ENCODE assay signal across 8 mouse cellular contexts in genomic region chr5:145231893-145232411, GRCm38 (mm10). TPM values are rescaled to one million over a fixed set of nuclear protein-coding genes. Genes with fewer than 3 reads are reported as not detected.
DNase-seq lines count a peak whose midpoint lies in the region; ATAC-seq and TF ChIP-seq lines count a peak whose summit lies in the region.

No protein-coding gene starts in this region.

- ATAC-seq in forebrain, embryonic 12.5 days (ENCODE audit: low FRiP score) = peak; percentile 71
- ATAC-seq in liver, embryonic 16.5 days (ENCODE audit: low read depth) = peak; percentile 49

- peak overlapping the region; percentile 98 for H3K9ac ChIP-seq in forebrain, embryonic 12.5 days
- peak overlapping the region; percentile 97 for H3K9ac ChIP-seq in liver, embryonic 16.5 days (ENCODE audit: low read depth, low read length)

- H3K9me3 ChIP-seq in forebrain, embryonic 12.5 days = no peaks in the 10 kb centered on the region
- no peaks in the 10 kb centered on the region for H3K9me3 ChIP-seq in liver, embryonic 16.5 days (replicated peaks; ENCODE audit: control insufficient read depth, low read length)

- no peak for TF ChIP-seq CTCF in bone marrow macrophage, adult 2 months (IDR thresholded peaks at IDR 0.05; ENCODE audit: low read depth, low read length)

- peak overlapping the region; percentile 68 for H3K4me3 ChIP-seq in bone marrow macrophage, adult 2 months (ENCODE audit: insufficient read depth, low read length)
- peak overlapping the region; percentile 99 for H3K4me3 ChIP-seq in forebrain, embryonic 12.5 days (replicated peaks)
- H3K4me3 ChIP-seq in liver, embryonic 16.5 days (ENCODE audit: low read depth, low read length) = peak overlapping the region; percentile 97

- H3K4me2 ChIP-seq in forebrain, embryonic 12.5 days = peak overlapping the region; percentile 73
- H3K4me2 ChIP-seq in liver, embryonic 16.5 days (ENCODE audit: low read depth, low read length) = peak overlapping the region; percentile 84

- peak overlapping the region; percentile 66 for H3K27ac ChIP-seq in bone marrow macrophage, adult 2 months (ENCODE audit: insufficient read depth, low read depth, low read length)
- H3K27ac ChIP-seq in forebrain, embryonic 12.5 days = peak overlapping the region; percentile 85
- peak overlapping the region; percentile 98 for H3K27ac ChIP-seq in liver, embryonic 16.5 days (ENCODE audit: low read length)

- intact Hi-C loops in left cerebral cortex, postnatal 10 days (cut with DNase I) = no loop called here

- peaks cover 33% of the 10 kb centered on the region for H3K36me3 ChIP-seq in forebrain, embryonic 12.5 days (replicated peaks)
- peaks cover 26% of the 10 kb centered on the region for H3K36me3 ChIP-seq in liver, embryonic 16.5 days (ENCODE audit: control insufficient read depth, insufficient read depth)

- H3K27me3 ChIP-seq in forebrain, embryonic 12.5 days = 0 out of 2 replicates have a peak, but pooled peaks cover 3% of the 10 kb centered on the region
- no peaks in the 10 kb centered on the region for H3K27me3 ChIP-seq in liver, embryonic 16.5 days (ENCODE audit: control insufficient read depth, insufficient read depth, low read depth, low read length)

- WGBS in forebrain, embryonic 12.5 days = 0% methylated on average over 36 of the region's 49 CpGs
- under 1% methylated on average over 49 of the region's 49 CpGs for WGBS in liver, embryonic 16.5 days (ENCODE audit: insufficient replicate concordance)

- TF ChIP-seq POLR2A in bone marrow macrophage, adult 2 months (IDR thresholded peaks at IDR 0.05; ENCODE audit: borderline replicate concordance, low read depth, low read length) = no peak

- peak; percentile 7 to 59 for DNase-seq in left cerebral cortex, postnatal 10 days (ENCODE audit: extremely low spot score in 1 of 2, low spot score in 2 of 2)
- DNase-seq in left cerebral cortex, adult 9 months (ENCODE audit: low spot score in 2 of 2) = no peak
- no peak for DNase-seq in layer of hippocampus, adult 11-12 months (ENCODE audit: low spot score)
- no peak for DNase-seq in cerebellum, adult 11-12 months
- DNase-seq in frontal cortex, postnatal 10 days (ENCODE audit: low spot score in 2 of 2) = no peak

- H3K4me1 ChIP-seq in bone marrow macrophage, adult 2 months (ENCODE audit: control insufficient read depth, insufficient read depth, low read length) = peaks cover 8% of the 10 kb centered on the region; the same call in 1 of the 2 replicates
- peaks cover 21% of the 10 kb centered on the region for H3K4me1 ChIP-seq in forebrain, embryonic 12.5 days
- H3K4me1 ChIP-seq in liver, embryonic 16.5 days (ENCODE audit: control insufficient read depth, low read depth, low read length) = peaks cover 17% of the 10 kb centered on the region

RNA-seq across cellular contexts. Expression of gene Zfp655, which starts 0.4 kb away (rescaled TPM):
- 10 to 100 TPM; 24.8 to 27.9 TPM for total RNA-seq in left cerebral cortex, postnatal 10 days (2021)
- 26.7 and 27.5 TPM in 2 replicates for polyA plus RNA-seq in bone marrow macrophage, adult 2 months (2012; ENCODE audit: insufficient read depth, insufficient read length, missing spikeins)
- polyA plus RNA-seq in forebrain, embryonic 12.5 days (2016; fragmentation: Nextera tagmentation; extraction: Ambion mirVana) = 37.4 and 38.0 TPM in 2 replicates
- polyA plus RNA-seq in liver, embryonic 16.5 days (2015; fragmentation: Nextera tagmentation; extraction: Ambion mirVana) = 18.8 and 19.3 TPM in 2 replicates

RNA-seq across cellular contexts. Expression of gene Zkscan5, which starts 27.6 kb away (rescaled TPM):
- 10 to 100 TPM; 15.0 to 15.2 TPM for total RNA-seq in left cerebral cortex, postnatal 10 days (2021)
- 7.8 and 9.5 TPM in 2 replicates for polyA plus RNA-seq in bone marrow macrophage, adult 2 months (2012; ENCODE audit: insufficient read depth, insufficient read length, missing spikeins)
- 19.6 and 21.4 TPM in 2 replicates for polyA plus RNA-seq in forebrain, embryonic 12.5 days (2016; fragmentation: Nextera tagmentation; extraction: Ambion mirVana)
- polyA plus RNA-seq in liver, embryonic 16.5 days (2015; fragmentation: Nextera tagmentation; extraction: Ambion mirVana) = 3.8 and 4.3 TPM in 2 replicates

RNA-seq across cellular contexts. Expression of gene Zkscan14, which starts 30.3 kb away (rescaled TPM):
- 10 to 100 TPM in 1 of 2 experiments, 1 to 10 TPM in 1; 10.0 to 10.3 TPM for total RNA-seq in left cerebral cortex, postnatal 10 days (2021)
- polyA plus RNA-seq in bone marrow macrophage, adult 2 months (2012; ENCODE audit: insufficient read depth, insufficient read length, missing spikeins) = 8.0 and 8.4 TPM in 2 replicates
- polyA plus RNA-seq in forebrain, embryonic 12.5 days (2016; fragmentation: Nextera tagmentation; extraction: Ambion mirVana) = 8.0 and 9.0 TPM in 2 replicates
- polyA plus RNA-seq in liver, embryonic 16.5 days (2015; fragmentation: Nextera tagmentation; extraction: Ambion mirVana) = 6.9 and 7.9 TPM in 2 replicates

RNA-seq across cellular contexts. Expression of gene Atp5j2, which starts 40.1 kb away (rescaled TPM):
- total RNA-seq in left cerebral cortex, postnatal 10 days (2021) = 100 to 1,000 TPM; 267 to 289 TPM
- 271 and 314 TPM in 2 replicates for polyA plus RNA-seq in bone marrow macrophage, adult 2 months (2012; ENCODE audit: insufficient read depth, insufficient read length, missing spikeins)
- 523 and 541 TPM in 2 replicates for polyA plus RNA-seq in forebrain, embryonic 12.5 days (2016; fragmentation: Nextera tagmentation; extraction: Ambion mirVana)
- polyA plus RNA-seq in liver, embryonic 16.5 days (2015; fragmentation: Nextera tagmentation; extraction: Ambion mirVana) = 454 and 484 TPM in 2 replicates

RNA-seq across cellular contexts. Expression of gene Zscan25, which starts 48.3 kb away (rescaled TPM):
- total RNA-seq in left cerebral cortex, postnatal 10 days (2021) = 10 to 100 TPM; 13.9 to 17.1 TPM
- polyA plus RNA-seq in bone marrow macrophage, adult 2 months (2012; ENCODE audit: insufficient read depth, insufficient read length, missing spikeins) = 6.9 and 7.7 TPM in 2 replicates
- 0.66 and 0.73 TPM in 2 replicates for polyA plus RNA-seq in forebrain, embryonic 12.5 days (2016; fragmentation: Nextera tagmentation; extraction: Ambion mirVana)
- 0.14 and 0.22 TPM in 2 replicates for polyA plus RNA-seq in liver, embryonic 16.5 days (2015; fragmentation: Nextera tagmentation; extraction: Ambion mirVana)

Comparison
In these comparisons a context has a peak if more than half of its experiments do, and no peak if none do; other contexts are left out.
1. DNase-seq: peak in left cerebral cortex, postnatal 10 days (2 of 2); none in left cerebral cortex, adult 9 months (0 of 2), layer of hippocampus, adult 11-12 months (single experiment), cerebellum, adult 11-12 months (single experiment) and frontal cortex, postnatal 10 days (0 of 2).
2. Peak in every context shown above with its lines, with median percentiles within 50 percentile points of each other: H3K27ac ChIP-seq and H3K4me3 ChIP-seq.